Mouse (Mus musculus) lung, postnatal 0 days (tissue): ENCODE data around the gene Gm20219.

ENCODE experiments used
- CTCF ChIP-seq: IDR thresholded peaks from 2 replicates; pipeline ENCODE4 v1.5.1; 2016; ENCODE audit warnings: antibody characterized with exemption, mild to moderate bottlenecking
- EP300 ChIP-seq: IDR thresholded peaks from 2 replicates; pipeline ENCODE4 v1.6.1; 2016; ENCODE audit warnings: antibody characterized with exemption, mild to moderate bottlenecking, control low read depth

- TF ChIP-seq EP300, result no peak
- no peak for TF ChIP-seq CTCF
Measured at GRCm38 (mm10) chr17:56545945-56546344, 8.2 kb downstream of the Gm20219 start.
